Mouse (Mus musculus) Patski (cell line): ENCODE measurements around the gene Gm20431. TPM values are rescaled to one million over a fixed set of nuclear protein-coding genes. Genes with fewer than 3 reads are reported as not detected.

Experiments
- ATAC-seq: fragments of 100-300 bp; one replicate; pipeline ENCODE4 v1.8.0; 2021
- CTCF ChIA-PET: fragments of 350-600 bp; sonication (Branson Sonifier 250); formaldehyde crosslinking; loops from one replicate; lab custom pipeline; 2022; ENCODE audit warnings: inconsistent platforms; lab: Charles Lee
- POLR2A ChIA-PET: fragments of 350-600 bp; sonication (Branson Sonifier 250); formaldehyde crosslinking; loops from one replicate; lab custom pipeline; 2022; ENCODE audit warnings: antibody characterized with exemption, inconsistent platforms; lab: Charles Lee
- DNase-seq: peaks from one replicate; pipeline ENCODE4 v3.0.0-alpha.2; 2011; ENCODE audit warnings: low read depth, low spot score
- H3K27me3 ChIP-seq: fragments of 371-371 bp; one replicate; pipeline ENCODE4 v1.5.1; 2021
- CTCF ChIP-seq: fragments of 100-300 bp; IDR thresholded peaks from one replicate; pipeline ENCODE4 v1.5.1; 2021
- in situ Hi-C: fragments of 300-500 bp; cut with MboI; formaldehyde crosslinking; loops from 3 replicates; pipeline ENCODE4 v1.11.1; 2018; ENCODE audit warnings: low pct_unique_long_range_greater_than_20kb, mixed read lengths
- polyA plus RNA-seq: library from polyadenylated mRNA; unstranded; gene quantifications from one replicate; pipeline ENCODE4 v1.2.3, GENCODE M21; 2021

Gene Gm20431
- polyA plus RNA-seq, 1 experiment from 2014 or later, result 0.95 TPM

GRCm38 (mm10) chr2:167633537-167633872 is 27.8 kb downstream of the Gm20431 start:
- H3K27me3 ChIP-seq, result no peaks in the 10 kb centered on the region
- ChIA-PET CTCF (no interaction called here), POLR2A (no interaction called here)
- in situ Hi-C loops, result no loop called here
- ATAC-seq (no peak), DNase-seq (no peak)
- TF ChIP-seq CTCF, result no peak

GRCm38 (mm10) chr2:167632731-167633536 is 28.4 kb downstream of the Gm20431 start:
- no peak for ATAC-seq
- CTCF ChIA-PET, result no interaction called here
- DNase-seq, result no peak
- no peak for TF ChIP-seq CTCF
- H3K27me3 ChIP-seq, result no peaks in the 10 kb centered on the region
- in situ Hi-C loops, result no loop called here
- POLR2A ChIA-PET, result interaction anchor here (0.7 to 1.9 kb wide), 2 partner anchors 16 to 29 kb away, joined by 3 to 6 read pairs; partner anchors contain the start of gene Gm20431

- TF ChIP-seq CTCF, result no peak
- in situ Hi-C loops, result no loop called here
- ChIA-PET POLR2A (interaction anchor here (0.7 to 1.9 kb wide), 2 partner anchors 14 to 30 kb away, joined by 3 to 6 read pairs; partner anchors contain the start of gene Gm20431), CTCF (no interaction called here)
- H3K27me3 ChIP-seq, result no peaks in the 10 kb centered on the region
- ATAC-seq (peak; percentile 81), DNase-seq (peak; percentile 85)
Measured at GRCm38 (mm10) chr2:167631591-167632448, 29.5 kb downstream of the Gm20431 start, which contains the start of gene Ube2v1. TSS of gene Ube2v1 (minus strand) at chr2:167632095.

- ChIA-PET POLR2A (interaction anchor here (1.9 kb wide), 1 partner anchor 31 kb away, joined by 6 read pairs; the partner anchor contains the start of gene Gm20431), CTCF (no interaction called here)
- in situ Hi-C loops, result no loop called here
- no peak for TF ChIP-seq CTCF
- ATAC-seq (peak; percentile 6), DNase-seq (no peak)
- no peaks in the 10 kb centered on the region for H3K27me3 ChIP-seq
Measured at GRCm38 (mm10) chr2:167631181-167631590, 30.1 kb downstream of the Gm20431 start.

- no peaks in the 10 kb centered on the region for H3K27me3 ChIP-seq
- ChIA-PET CTCF (no interaction called here), POLR2A (interaction anchor here (2.0 kb wide), 1 partner anchor 139 kb away, joined by 4 read pairs; the partner anchor contains the start of genes Rnf114 and Spata2)
- ATAC-seq (no peak), DNase-seq (no peak)
- in situ Hi-C loops, result no loop called here
- no peak for TF ChIP-seq CTCF
Measured at GRCm38 (mm10) chr2:167630421-167630820, 30.9 kb downstream of the Gm20431 start.

- H3K27me3 ChIP-seq, result no peaks in the 10 kb centered on the region
- TF ChIP-seq CTCF, result no peak
- CTCF ChIA-PET, result no interaction called here
- DNase-seq (no peak), ATAC-seq (no peak)
- POLR2A ChIA-PET, result interaction anchor here (2.0 kb wide), 1 partner anchor 138 kb away, joined by 4 read pairs; the partner anchor contains the start of genes Rnf114 and Spata2
- in situ Hi-C loops, result no loop called here
Measured at GRCm38 (mm10) chr2:167629665-167630209, 31.6 kb downstream of the Gm20431 start.

- ChIA-PET CTCF (no interaction called here), POLR2A (interaction anchor here (2.0 kb wide), 1 partner anchor 137 kb away, joined by 4 read pairs; the partner anchor contains the start of genes Rnf114 and Spata2)
- no peak for ATAC-seq
- TF ChIP-seq CTCF, result no peak
- no peak for DNase-seq
- in situ Hi-C loops, result no loop called here
- no peaks in the 10 kb centered on the region for H3K27me3 ChIP-seq
Measured at GRCm38 (mm10) chr2:167628872-167629271, 32.4 kb downstream of the Gm20431 start.

GRCm38 (mm10) chr2:167627019-167627418 is 34.3 kb downstream of the Gm20431 start:
- in situ Hi-C loops, result no loop called here
- ChIA-PET CTCF (interaction anchor here (0.6 to 1.7 kb wide), 2 partner anchors 21 to 53 kb away, joined by 3 read pairs; no protein-coding TSS in a partner anchor), POLR2A (interaction anchor here (0.7 kb wide), 1 partner anchor 99 kb away, joined by 3 read pairs; no protein-coding TSS in a partner anchor)
- H3K27me3 ChIP-seq, result no peaks in the 10 kb centered on the region
- DNase-seq (no peak), ATAC-seq (no peak)
- no peak for TF ChIP-seq CTCF

GRCm38 (mm10) chr2:167625670-167626069 is 35.6 kb downstream of the Gm20431 start:
- DNase-seq (no peak), ATAC-seq (no peak)
- POLR2A ChIA-PET, result no interaction called here
- no peak for TF ChIP-seq CTCF
- H3K27me3 ChIP-seq, result no peaks in the 10 kb centered on the region
- in situ Hi-C loops, result no loop called here
- CTCF ChIA-PET, result no interaction called here
